Mouse (Mus musculus): ENCODE results near the gene Cntrl. TPM values are rescaled to one million over a fixed set of nuclear protein-coding genes. Genes with fewer than 3 reads are reported as not detected.

Cntrl gene
- polyA plus RNA-seq, 1 experiment: 15.0 TPM

GRCm38 (mm10) chr2:35110521-35110920 lies 1.2 kb downstream of the Cntrl start:
- DNase-seq (ENCODE audit: extremely low spot score in 1 of 2, low spot score in 1 of 2): no peak

DNA sequence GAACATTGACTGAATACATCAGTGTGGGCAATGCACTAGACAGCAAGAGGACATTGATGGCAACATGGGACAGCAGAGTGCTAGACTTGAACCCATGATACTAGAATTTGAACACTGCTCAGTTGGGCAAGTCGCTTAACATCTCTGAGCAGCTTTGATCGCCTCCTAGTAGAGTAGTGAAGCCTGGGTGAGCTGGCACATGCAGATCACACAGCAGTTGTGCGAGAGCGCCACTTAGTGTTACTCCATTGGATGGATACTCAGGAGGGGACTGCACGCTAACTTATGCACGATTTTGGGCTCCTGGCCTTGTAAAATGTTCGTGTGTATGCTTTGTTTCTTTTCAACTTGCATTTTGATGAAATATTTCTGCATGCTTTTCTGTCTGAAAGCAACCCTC lies 15.4 kb downstream of the Cntrl start:
- peak in 1 of 2 experiments; percentile 15 for DNase-seq (ENCODE audit: extremely low spot score in 1 of 2, low spot score in 1 of 2)

- DNase-seq (ENCODE audit: extremely low spot score in 1 of 2, low spot score in 1 of 2): no peak
Observed at GRCm38 (mm10) chr2:35131491-35131890, 22.2 kb downstream of the Cntrl start.

DNA sequence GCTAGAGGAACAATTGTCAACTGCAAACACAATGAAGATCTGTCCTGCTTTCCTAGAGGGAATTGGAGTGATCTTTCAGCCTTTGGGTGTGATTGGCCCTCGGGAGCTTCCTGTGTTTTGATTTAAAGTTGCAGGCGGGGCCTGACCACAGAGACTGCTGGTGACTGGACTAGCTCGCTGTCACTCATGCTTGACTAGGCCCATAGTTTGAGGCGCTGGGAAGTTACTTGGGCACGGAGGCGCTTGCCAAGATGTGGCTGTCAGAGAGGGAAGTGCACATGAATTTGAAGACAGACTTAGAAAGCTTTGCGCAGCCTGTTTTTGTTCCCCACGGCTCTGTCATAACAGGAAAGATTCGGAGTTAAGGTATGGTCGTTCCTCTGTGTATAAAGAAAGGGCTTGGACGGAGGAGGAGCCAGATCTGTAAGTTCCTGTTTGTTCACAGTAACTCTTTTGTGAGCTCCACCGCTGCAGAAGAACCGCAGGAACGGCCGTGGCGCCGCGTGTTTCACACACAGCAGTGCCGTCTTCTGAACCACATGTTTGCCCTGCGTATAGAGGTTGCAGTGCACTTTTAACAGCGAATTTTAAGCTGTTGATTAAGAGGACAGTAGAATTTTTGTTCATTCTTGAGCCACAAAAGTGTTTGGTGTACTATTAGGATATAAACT lies 22.8 kb downstream of the Cntrl start:
- peak; percentile 95 to 98 for DNase-seq (ENCODE audit: extremely low spot score in 1 of 2, low spot score in 1 of 2)

DNA sequence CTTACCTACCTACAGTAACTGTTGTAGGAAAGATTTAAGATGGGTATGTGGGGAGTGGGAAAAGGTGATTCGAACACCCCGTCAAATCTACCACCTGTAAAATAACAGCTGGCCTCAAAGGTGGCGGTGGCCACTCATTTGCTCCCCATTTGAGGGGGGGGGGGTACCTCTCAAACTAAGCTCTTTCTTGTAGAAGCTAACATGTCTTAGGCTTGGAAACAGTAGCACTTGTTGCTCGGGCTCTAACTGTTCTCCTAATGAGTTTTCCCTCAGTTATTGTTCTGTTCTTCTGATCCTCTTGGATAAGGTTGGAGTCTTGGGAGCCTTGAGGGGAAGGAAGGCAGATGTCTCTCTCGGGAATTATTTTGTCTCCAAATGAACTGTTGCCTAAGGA lies 23.4 kb downstream of the Cntrl start:
- DNase-seq (ENCODE audit: extremely low spot score in 1 of 2, low spot score in 1 of 2): no peak

- no peak for DNase-seq (ENCODE audit: extremely low spot score in 1 of 2, low spot score in 1 of 2)
Observed at GRCm38 (mm10) chr2:35133891-35134290, 24.6 kb downstream of the Cntrl start.

GRCm38 (mm10) chr2:35138576-35138975 lies 29.3 kb downstream of the Cntrl start:
- DNase-seq (ENCODE audit: extremely low spot score in 1 of 2, low spot score in 1 of 2): no peak

- DNase-seq (ENCODE audit: extremely low spot score in 1 of 2, low spot score in 1 of 2): no peak
Observed at GRCm38 (mm10) chr2:35141673-35142072, 32.4 kb downstream of the Cntrl start.

DNA sequence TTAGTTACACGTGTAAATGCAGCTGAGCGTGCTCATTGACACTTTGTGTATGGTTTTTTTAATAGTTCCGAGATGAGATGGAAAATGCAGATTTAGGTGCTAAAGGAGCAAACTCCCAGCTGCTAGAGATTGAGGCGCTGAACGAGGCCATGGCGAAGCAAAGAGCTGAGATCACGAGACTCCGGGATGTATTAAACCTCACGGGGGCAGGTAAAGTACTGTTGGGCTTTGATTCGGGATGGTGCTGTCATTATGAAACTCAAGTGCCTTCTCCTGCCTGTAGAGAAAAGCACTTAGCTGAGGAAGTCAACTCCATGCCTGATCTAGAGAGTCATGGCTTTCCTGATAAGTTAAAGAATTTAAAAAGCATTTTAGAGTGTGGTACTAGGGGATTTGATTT lies 39.5 kb downstream of the Cntrl start:
- DNase-seq (ENCODE audit: extremely low spot score in 1 of 2, low spot score in 1 of 2): no peak

GRCm38 (mm10) chr2:35151303-35151882 lies 42.1 kb downstream of the Cntrl start:
- no peak for DNase-seq (ENCODE audit: extremely low spot score in 1 of 2, low spot score in 1 of 2)

GRCm38 (mm10) chr2:35153179-35153578 lies 43.9 kb downstream of the Cntrl start:
- no peak for DNase-seq (ENCODE audit: extremely low spot score in 1 of 2, low spot score in 1 of 2)

- no peak for DNase-seq (ENCODE audit: extremely low spot score in 1 of 2, low spot score in 1 of 2)
Observed at GRCm38 (mm10) chr2:35153844-35154554, 44.7 kb downstream of the Cntrl start.

DNA sequence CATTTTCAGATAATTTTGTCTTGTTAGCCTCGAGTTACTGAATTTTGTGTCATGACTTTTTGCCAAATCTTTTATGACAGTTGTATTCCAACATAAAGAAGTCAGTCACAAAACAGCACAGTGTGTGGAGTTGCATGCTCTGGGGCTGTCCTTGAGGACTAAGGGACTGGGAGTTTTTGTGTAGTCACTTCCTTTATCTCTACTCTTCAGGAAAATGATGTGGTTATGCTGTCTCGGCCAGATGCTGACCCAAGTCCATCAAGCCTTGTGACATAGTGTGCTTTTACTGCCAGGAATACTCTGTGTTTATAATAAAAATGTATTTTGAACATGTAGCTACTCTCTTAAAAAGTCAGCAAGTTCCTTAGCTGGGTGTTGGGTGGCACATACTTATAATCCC lies 47.7 kb downstream of the Cntrl start:
- no peak for DNase-seq (ENCODE audit: extremely low spot score in 1 of 2, low spot score in 1 of 2)

DNA sequence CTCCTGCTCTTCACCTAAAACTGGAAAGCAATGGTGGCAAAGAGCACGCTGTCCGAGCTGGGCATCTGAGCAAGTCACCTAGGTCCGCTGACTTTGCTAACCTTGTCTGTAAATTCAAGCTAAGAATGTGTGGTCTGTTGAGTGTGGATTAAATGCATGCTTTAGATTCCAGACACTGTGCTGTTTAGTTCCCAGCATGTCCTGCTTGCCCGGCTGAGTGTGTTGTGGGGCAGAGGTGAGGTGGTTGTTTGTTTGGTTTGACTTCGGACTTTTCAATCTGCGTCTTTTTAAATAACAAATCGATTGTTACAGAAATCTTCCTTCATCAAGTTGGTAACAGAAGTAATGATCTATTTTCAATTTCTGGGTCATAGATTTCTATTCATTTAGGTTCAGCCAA lies 48.5 kb downstream of the Cntrl start:
- DNase-seq (ENCODE audit: extremely low spot score in 1 of 2, low spot score in 1 of 2): no peak

DNA sequence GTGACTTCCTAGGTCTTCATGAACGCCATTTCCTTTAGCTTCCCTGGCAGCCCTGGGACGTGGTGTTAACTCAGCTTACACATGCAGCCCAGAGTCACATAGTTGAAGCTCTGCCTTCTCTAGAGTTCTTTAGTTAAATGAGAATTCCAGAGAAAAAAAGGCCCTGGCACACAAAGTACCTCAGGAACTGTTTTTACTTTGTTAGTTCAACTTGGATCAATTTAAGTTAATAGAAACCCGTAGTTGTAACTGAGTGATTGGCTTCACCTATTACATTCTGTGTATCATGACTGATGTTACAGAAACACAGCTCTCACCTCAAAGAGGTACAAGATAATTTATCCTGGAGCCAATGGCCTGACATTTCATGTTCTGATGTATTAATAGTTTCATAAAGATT lies 49.1 kb downstream of the Cntrl start:
- no peak for DNase-seq (ENCODE audit: extremely low spot score in 1 of 2, low spot score in 1 of 2)

DNA sequence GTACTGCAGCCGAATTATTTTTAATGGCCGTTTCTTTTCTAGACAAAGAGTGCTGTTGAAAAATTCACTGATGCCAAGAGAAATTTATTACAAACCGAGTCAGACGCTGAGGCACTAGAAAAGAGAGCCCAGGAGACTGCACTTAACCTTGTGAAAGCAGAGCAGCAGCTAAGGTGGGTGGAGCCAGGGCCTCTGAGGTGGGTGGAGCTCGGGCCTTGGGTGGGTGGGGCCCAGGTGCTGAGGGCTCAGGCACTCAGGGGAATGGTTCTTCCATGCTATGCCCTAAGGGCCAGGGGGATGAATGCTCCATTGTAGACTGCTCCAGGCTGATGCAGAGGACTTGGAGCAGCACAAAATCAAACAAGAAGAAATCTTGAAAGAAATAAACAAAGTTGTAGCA lies 50.9 kb downstream of the Cntrl start:
- DNase-seq (ENCODE audit: extremely low spot score in 1 of 2, low spot score in 1 of 2): no peak

DNA sequence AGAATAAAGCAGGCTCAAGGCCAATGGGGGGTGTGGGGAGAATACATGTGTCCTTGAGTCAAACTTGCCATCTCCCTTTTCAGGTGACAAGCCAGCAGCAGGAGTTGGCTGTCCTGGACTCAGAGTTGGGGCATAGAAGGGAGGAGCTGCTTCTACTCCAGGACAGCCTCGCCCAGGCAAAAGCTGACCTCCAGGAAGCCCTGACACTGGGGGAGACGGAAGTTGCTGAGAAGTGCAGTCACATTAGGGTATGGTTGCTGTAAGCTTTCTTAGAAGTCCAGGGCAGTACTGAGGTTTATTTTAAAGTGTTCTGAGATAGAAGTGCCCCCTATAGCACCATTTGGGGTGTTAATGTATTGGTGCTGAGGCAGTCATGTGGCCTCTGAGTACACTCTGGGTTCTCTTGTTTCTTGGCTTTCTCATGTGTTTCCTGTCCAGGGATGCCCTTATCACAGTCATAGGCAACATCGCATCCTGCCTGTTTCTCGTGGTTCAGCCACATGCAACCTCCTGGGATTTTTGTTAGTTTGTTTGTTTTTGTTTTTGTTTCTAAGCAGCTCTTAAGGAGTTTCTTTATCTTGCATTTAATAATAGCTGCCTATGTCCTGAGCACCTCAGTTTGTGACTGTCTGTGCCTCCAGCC lies 52.7 kb downstream of the Cntrl start:
- no peak for DNase-seq (ENCODE audit: extremely low spot score in 1 of 2, low spot score in 1 of 2)

GRCm38 (mm10) chr2:35163396-35163795 lies 54.1 kb downstream of the Cntrl start:
- no peak for DNase-seq (ENCODE audit: extremely low spot score in 1 of 2, low spot score in 1 of 2)

DNA sequence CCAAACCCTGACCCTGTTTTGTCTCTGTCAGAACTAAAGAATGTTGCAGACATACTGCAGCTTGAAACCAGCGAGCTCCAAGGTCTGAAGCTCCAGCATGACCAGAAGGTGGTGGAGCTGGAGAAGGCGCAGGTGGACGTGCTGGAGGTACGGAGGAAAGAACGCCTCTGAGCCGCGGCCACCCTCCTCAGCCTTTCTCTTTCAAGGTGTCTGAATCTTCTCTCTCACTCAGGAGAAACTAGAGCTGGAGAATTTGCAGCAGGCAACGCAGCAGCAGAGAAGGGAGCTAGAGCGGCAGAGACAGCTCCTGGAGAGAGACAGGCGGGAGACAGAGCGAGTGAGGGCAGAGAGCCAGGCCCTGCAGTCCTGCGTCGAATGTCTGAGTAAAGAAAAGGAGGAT lies 56.1 kb downstream of the Cntrl start:
- no peak for DNase-seq (ENCODE audit: extremely low spot score in 1 of 2, low spot score in 1 of 2)

GRCm38 (mm10) chr2:35166816-35167215 lies 57.5 kb downstream of the Cntrl start:
- DNase-seq (ENCODE audit: extremely low spot score in 1 of 2, low spot score in 1 of 2): no peak

GRCm38 (mm10) chr2:35169452-35169851 lies 60.2 kb downstream of the Cntrl start:
- no peak for DNase-seq (ENCODE audit: extremely low spot score in 1 of 2, low spot score in 1 of 2)

Data from frontal cortex, adult 2 months (tissue).